Mouse (Mus musculus) heart, adult 11 months (tissue): ENCODE measurements around the gene Tldc1.

ENCODE experiments used
- DNase-seq: peaks from one replicate; pipeline ENCODE4 v3.0.0; 2022

The Tldc1 gene

GRCm38 (mm10) chr8:119798965-119799264 lies 20.7 kb upstream of the Tldc1 start:
- DNase-seq, result no peak

- peak; percentile 98 for DNase-seq
These were observed 20.2 kb upstream of the Tldc1 start for GRCm38 (mm10) chr8:119798170-119798964.

GRCm38 (mm10) chr8:119795651-119796050 lies 17.4 kb upstream of the Tldc1 start:
- no peak for DNase-seq

GRCm38 (mm10) chr8:119794689-119795088 lies 16.5 kb upstream of the Tldc1 start:
- DNase-seq, result no peak

GRCm38 (mm10) chr8:119791804-119792704 lies 13.8 kb upstream of the Tldc1 start:
- peak; percentile 95 for DNase-seq

- DNase-seq, result no peak
These were observed 11.4 kb upstream of the Tldc1 start for GRCm38 (mm10) chr8:119789581-119789980.

GRCm38 (mm10) chr8:119788607-119789381 lies 10.6 kb upstream of the Tldc1 start:
- DNase-seq, result no peak

GRCm38 (mm10) chr8:119787341-119787740 lies 9.1 kb upstream of the Tldc1 start:
- DNase-seq, result no peak

- no peak for DNase-seq
These were observed 8.7 kb upstream of the Tldc1 start for GRCm38 (mm10) chr8:119786871-119787270.

- DNase-seq, result no peak
These were observed 7.7 kb upstream of the Tldc1 start for GRCm38 (mm10) chr8:119785764-119786405.

GRCm38 (mm10) chr8:119784676-119785075 lies 6.5 kb upstream of the Tldc1 start:
- no peak for DNase-seq

- peak; percentile 93 for DNase-seq
These were observed 5.9 kb upstream of the Tldc1 start for GRCm38 (mm10) chr8:119784141-119784574.

- no peak for DNase-seq
These were observed 5.4 kb upstream of the Tldc1 start for GRCm38 (mm10) chr8:119783579-119783978.

GRCm38 (mm10) chr8:119782715-119783114 lies 4.5 kb upstream of the Tldc1 start:
- peak; percentile 95 for DNase-seq

GRCm38 (mm10) chr8:119781086-119781840 lies 3.0 kb upstream of the Tldc1 start:
- DNase-seq, result peak; percentile 94

- DNase-seq, result peak; percentile 79
These were observed 2.3 kb upstream of the Tldc1 start for GRCm38 (mm10) chr8:119780402-119781049.

- peak; percentile 97 for DNase-seq
These were observed 959 bp upstream of the Tldc1 start for GRCm38 (mm10) chr8:119779013-119779737.

GRCm38 (mm10) chr8:119777765-119778164 lies 451 bp downstream of the Tldc1 start:
- no peak for DNase-seq

- DNase-seq, result peak; percentile 94
These were observed 1.5 kb downstream of the Tldc1 start for GRCm38 (mm10) chr8:119776668-119777245.

- peak; percentile 85 for DNase-seq
These were observed 12.3 kb downstream of the Tldc1 start for GRCm38 (mm10) chr8:119765761-119766444.
